Mouse (Mus musculus) forebrain, embryonic 15.5 days (tissue): ENCODE results near the gene Vps13d. TPM values are rescaled to one million over a fixed set of nuclear protein-coding genes. Genes with fewer than 3 reads are reported as not detected.

Source experiments
- ATAC-seq: fragments of 200-750 bp; cut with Nextera tagmentation; replicated peaks from 2 replicates; pipeline ENCODE4 v1.8.0; 2017; ENCODE audit warnings: mild to moderate bottlenecking, moderate TSS enrichment, moderate library complexity
- H3K27ac ChIP-seq: fragments of 300-500 bp; sonication (generic); replicated peaks from 2 replicates; pipeline ENCODE4 v1.5.1; 2015; ENCODE audit warnings: mild to moderate bottlenecking, inconsistent platforms
- H3K27me3 ChIP-seq: fragments of 300-500 bp; sonication (generic); 2 replicates; pipeline ENCODE4 v1.6.1; 2015; ENCODE audit warnings: inconsistent platforms
- H3K36me3 ChIP-seq: fragments of 300-500 bp; sonication (generic); 2 replicates; pipeline ENCODE4 v1.6.1; 2015; ENCODE audit warnings: mild to moderate bottlenecking, inconsistent platforms
- H3K4me1 ChIP-seq: fragments of 300-500 bp; sonication (generic); 2 replicates; pipeline ENCODE4 v1.6.1; 2015; ENCODE audit warnings: inconsistent platforms
- H3K4me2 ChIP-seq: fragments of 300-500 bp; sonication (generic); replicated peaks from 2 replicates; pipeline ENCODE4 v1.6.1; 2015; ENCODE audit warnings: mild to moderate bottlenecking, inconsistent platforms
- H3K4me3 ChIP-seq: fragments of 300-500 bp; sonication (generic); 2 replicates; pipeline ENCODE4 v1.5.1; 2015; ENCODE audit warnings: mild to moderate bottlenecking, inconsistent platforms
- H3K9ac ChIP-seq: fragments of 300-500 bp; sonication (generic); replicated peaks from 2 replicates; pipeline ENCODE4 v1.6.1; 2015; ENCODE audit warnings: mild to moderate bottlenecking, inconsistent platforms
- H3K9me3 ChIP-seq: fragments of 300-500 bp; sonication (generic); 2 replicates; pipeline ENCODE4 v1.6.1; 2016; ENCODE audit warnings: inconsistent platforms
- WGBS: fragments of 180-500 bp; shearing (Covaris S2); methylation state at CpG from one replicate; pipeline ENCODE4 v1.1.7; 2015; ENCODE audit warnings: mixed read lengths; 5-methylcytosine and 5-hydroxymethylcytosine counted together
- polyA plus RNA-seq: library from polyadenylated mRNA; unstranded; fragments of >200 nt; fragmentation: Nextera tagmentation; extraction: Ambion mirVana; gene quantifications from 2 replicates; pipeline ENCODE4 v1.2.1, GENCODE M21; 2015

Gene Vps13d
- 9.4 and 9.6 TPM in 2 replicates for polyA plus RNA-seq

GRCm38 (mm10) chr4:145194559-145195162 lies at the start of gene Vps13d:
Gene Vps13d (minus strand): TSS chr4:145195005.
- WGBS = under 1% methylated on average over 53 of the region's 53 CpGs
- Histone ChIP-seq H3K4me2 (peak within 1 kb of the TSS; percentile 85), H3K4me1 (peaks cover 21% of the 10 kb centered on the region), H3K9ac (peak within 1 kb of the TSS; percentile 89), H3K27ac (peak within 1 kb of the TSS; percentile 71), H3K36me3 (0 out of 2 replicates have a peak, but pooled peaks cover 5% of the 10 kb centered on the region), H3K27me3 (no peaks in the 10 kb centered on the region), H3K4me3 (peak within 1 kb of the TSS; percentile 90), H3K9me3 (no peaks in the 10 kb centered on the region)
- peak; percentile 96 for ATAC-seq

GRCm38 (mm10) chr4:145242719-145243350 lies 48.0 kb upstream of the Vps13d start:
- WGBS = 77% methylated on average over 1 of the region's 1 CpGs

GRCm38 (mm10) chr4:145240723-145241231 lies 46.0 kb upstream of the Vps13d start:
- WGBS = 80% methylated on average over 4 of the region's 4 CpGs
- no peak for ATAC-seq
- Histone ChIP-seq H3K27me3 (no peaks in the 10 kb centered on the region), H3K4me3 (no peak overlapping the region), H3K4me1 (no peaks in the 10 kb centered on the region), H3K36me3 (no peaks in the 10 kb centered on the region), H3K4me2 (no peak overlapping the region), H3K9ac (no peak overlapping the region), H3K9me3 (no peaks in the 10 kb centered on the region), H3K27ac (no peak overlapping the region)

More at GRCm38 (mm10) chr4:145242719-145243350, 48.0 kb upstream of the Vps13d start:
- Histone ChIP-seq H3K4me2 (no peak overlapping the region), H3K9me3 (no peaks in the 10 kb centered on the region), H3K9ac (no peak overlapping the region), H3K36me3 (no peaks in the 10 kb centered on the region), H3K27ac (no peak overlapping the region), H3K4me3 (no peak overlapping the region), H3K27me3 (peaks cover 18% of the 10 kb centered on the region; the same call in 1 of the 2 replicates), H3K4me1 (peaks cover 9% of the 10 kb centered on the region)
- no peak for ATAC-seq

- no peak for ATAC-seq
- H3K27me3 ChIP-seq = no peaks in the 10 kb centered on the region
- 56% methylated on average over 4 of the region's 4 CpGs for WGBS
- H3K4me1 ChIP-seq = no peaks in the 10 kb centered on the region
- no peak overlapping the region for H3K4me2 ChIP-seq
- no peak overlapping the region for H3K4me3 ChIP-seq
- H3K27ac ChIP-seq = no peak overlapping the region
- no peaks in the 10 kb centered on the region for H3K9me3 ChIP-seq
- H3K36me3 ChIP-seq = no peaks in the 10 kb centered on the region
- H3K9ac ChIP-seq = no peak overlapping the region
Measured at GRCm38 (mm10) chr4:145239049-145239830, 44.4 kb upstream of the Vps13d start.

- 96% methylated on average over 7 of the region's 7 CpGs for WGBS
- H3K36me3 ChIP-seq = no peaks in the 10 kb centered on the region
- no peaks in the 10 kb centered on the region for H3K9me3 ChIP-seq
- no peaks in the 10 kb centered on the region for H3K27me3 ChIP-seq
- H3K4me2 ChIP-seq = no peak overlapping the region
- H3K27ac ChIP-seq = no peak overlapping the region
- H3K9ac ChIP-seq = no peak overlapping the region
- no peaks in the 10 kb centered on the region for H3K4me1 ChIP-seq
- no peak for ATAC-seq
- H3K4me3 ChIP-seq = no peak overlapping the region
Measured at GRCm38 (mm10) chr4:145236027-145236426, 41.2 kb upstream of the Vps13d start.

GRCm38 (mm10) chr4:145233487-145234228 lies 38.9 kb upstream of the Vps13d start:
- Histone ChIP-seq H3K4me3 (no peak overlapping the region), H3K27me3 (no peaks in the 10 kb centered on the region), H3K9me3 (no peaks in the 10 kb centered on the region), H3K36me3 (no peaks in the 10 kb centered on the region), H3K9ac (no peak overlapping the region), H3K4me2 (no peak overlapping the region), H3K27ac (no peak overlapping the region), H3K4me1 (no peaks in the 10 kb centered on the region)
- no peak for ATAC-seq
- 23% methylated on average over 3 of the region's 3 CpGs for WGBS

GRCm38 (mm10) chr4:145231732-145232131 lies 36.9 kb upstream of the Vps13d start:
- Histone ChIP-seq H3K4me3 (no peak overlapping the region), H3K27ac (no peak overlapping the region), H3K9me3 (no peaks in the 10 kb centered on the region), H3K27me3 (no peaks in the 10 kb centered on the region), H3K4me2 (no peak overlapping the region), H3K9ac (no peak overlapping the region), H3K36me3 (no peaks in the 10 kb centered on the region), H3K4me1 (no peaks in the 10 kb centered on the region)
- no peak for ATAC-seq
- 85% methylated on average over 5 of the region's 5 CpGs for WGBS

GRCm38 (mm10) chr4:145230647-145231046 lies 35.8 kb upstream of the Vps13d start:
- H3K4me2 ChIP-seq = no peak overlapping the region
- no peaks in the 10 kb centered on the region for H3K27me3 ChIP-seq
- H3K4me3 ChIP-seq = no peak overlapping the region
- no peak for ATAC-seq
- H3K9ac ChIP-seq = no peak overlapping the region
- no peaks in the 10 kb centered on the region for H3K36me3 ChIP-seq
- H3K4me1 ChIP-seq = no peaks in the 10 kb centered on the region
- WGBS = 91% methylated on average over 2 of the region's 2 CpGs
- H3K27ac ChIP-seq = no peak overlapping the region
- no peaks in the 10 kb centered on the region for H3K9me3 ChIP-seq

GRCm38 (mm10) chr4:145229524-145230163 lies 34.8 kb upstream of the Vps13d start:
- ATAC-seq = no peak

GRCm38 (mm10) chr4:145229051-145229450 lies 34.2 kb upstream of the Vps13d start:
- H3K9me3 ChIP-seq = no peaks in the 10 kb centered on the region
- H3K36me3 ChIP-seq = no peaks in the 10 kb centered on the region
- ATAC-seq = no peak
- H3K27me3 ChIP-seq = no peaks in the 10 kb centered on the region
- WGBS = 93% methylated on average over 6 of the region's 6 CpGs
- H3K4me3 ChIP-seq = no peak overlapping the region
- H3K9ac ChIP-seq = no peak overlapping the region
- no peak overlapping the region for H3K4me2 ChIP-seq
- no peak overlapping the region for H3K27ac ChIP-seq
- no peaks in the 10 kb centered on the region for H3K4me1 ChIP-seq

More at GRCm38 (mm10) chr4:145229524-145230163, 34.8 kb upstream of the Vps13d start:
- no peaks in the 10 kb centered on the region for H3K36me3 ChIP-seq
- no peaks in the 10 kb centered on the region for H3K27me3 ChIP-seq
- H3K4me3 ChIP-seq = no peak overlapping the region
- H3K9me3 ChIP-seq = no peaks in the 10 kb centered on the region
- no peak overlapping the region for H3K4me2 ChIP-seq
- H3K4me1 ChIP-seq = no peaks in the 10 kb centered on the region
- no peak overlapping the region for H3K27ac ChIP-seq
- WGBS = 87% methylated on average over 5 of the region's 5 CpGs
- H3K9ac ChIP-seq = no peak overlapping the region

GRCm38 (mm10) chr4:145224613-145225012 lies 29.8 kb upstream of the Vps13d start:
- Histone ChIP-seq H3K9ac (no peak overlapping the region), H3K27me3 (no peaks in the 10 kb centered on the region), H3K36me3 (no peaks in the 10 kb centered on the region), H3K4me2 (no peak overlapping the region), H3K27ac (no peak overlapping the region), H3K4me1 (no peaks in the 10 kb centered on the region), H3K4me3 (no peak overlapping the region), H3K9me3 (no peaks in the 10 kb centered on the region)
- no peak for ATAC-seq
- WGBS = 90% methylated on average over 4 of the region's 4 CpGs
